Mouse (Mus musculus): ENCODE data around the gene Ephx4. TPM values are rescaled to one million over a fixed set of nuclear protein-coding genes. Genes with fewer than 3 reads are reported as not detected.

The Ephx4 gene
- polyA plus RNA-seq, 1 experiment from 2014 or later: 1.6 TPM

DNA sequence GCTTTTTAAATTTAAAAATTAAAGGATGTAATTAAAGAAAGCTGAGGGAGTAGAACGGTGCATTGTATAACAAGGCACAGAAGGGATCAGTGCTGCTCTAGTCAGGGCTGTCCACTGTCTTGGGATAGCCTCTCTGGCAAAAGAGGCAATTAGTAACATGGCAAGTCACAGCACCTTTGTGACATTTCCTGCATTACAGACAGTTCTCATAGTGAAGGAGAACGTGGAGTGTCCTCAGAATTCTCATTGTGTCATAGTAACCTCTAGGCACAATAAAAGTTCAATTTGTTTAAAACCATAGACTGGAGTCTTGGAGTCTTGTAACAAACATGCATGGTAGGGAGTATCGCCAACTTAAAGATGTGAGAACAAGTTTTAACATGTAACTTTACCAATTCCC, 28.7 kb downstream of the Ephx4 start, which contains the start of gene Lpcat2b:
TSS of gene Lpcat2b (plus strand) at position 301 of the 400 bp plus-strand sequence.
- Histone ChIP-seq H3K9me3 (ENCODE audit: low read depth, low read length) (no peaks in the 10 kb centered on the region), H3K4me1 (ENCODE audit: insufficient read depth) (no peaks in the 10 kb centered on the region), H3K9ac (no peak within 1 kb of the TSS), H3K36me3 (ENCODE audit: insufficient read depth) (no peaks in the 10 kb centered on the region), H3K27ac (ENCODE audit: low read depth) (no peak within 1 kb of the TSS), H3K27me3 (ENCODE audit: insufficient read depth, low read length) (no peaks in the 10 kb centered on the region), H3K4me2 (no peak within 1 kb of the TSS), H3K4me3 (ENCODE audit: low read depth, low read length) (no peak within 1 kb of the TSS)
- ATAC-seq (ENCODE audit: insufficient read depth) (no peak), DNase-seq (no peak)
- no peak for TF ChIP-seq CTCF (IDR thresholded peaks at IDR 0.05; ENCODE audit: low read depth)
- WGBS: 74% methylated on average over 3 of the region's 3 CpGs

DNA sequence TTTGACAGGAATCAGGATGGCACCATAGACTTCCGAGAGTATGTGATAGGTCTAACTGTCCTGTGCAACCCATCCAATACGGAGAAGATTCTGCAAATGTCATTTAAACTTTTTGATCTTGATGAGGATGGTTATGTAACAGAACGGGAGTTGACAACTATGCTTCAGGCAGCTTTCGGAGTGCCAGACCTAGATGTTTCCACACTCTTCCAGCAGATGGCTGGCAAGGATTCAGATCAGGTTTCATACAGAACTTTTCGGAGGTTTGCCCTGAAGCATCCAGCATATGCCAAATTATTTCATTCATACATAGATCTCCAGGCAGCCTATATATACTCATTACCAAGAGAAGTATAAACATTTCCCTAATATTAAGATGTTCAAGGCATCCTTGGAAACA, 31.5 kb downstream of the Ephx4 start:
- 76% methylated on average over 5 of the region's 5 CpGs for WGBS
- no peak for TF ChIP-seq CTCF (IDR thresholded peaks at IDR 0.05; ENCODE audit: low read depth)
- Histone ChIP-seq H3K27ac (ENCODE audit: low read depth) (no peak overlapping the region), H3K4me3 (ENCODE audit: low read depth, low read length) (no peak overlapping the region), H3K9ac (no peak overlapping the region), H3K27me3 (ENCODE audit: insufficient read depth, low read length) (no peaks in the 10 kb centered on the region), H3K4me1 (ENCODE audit: insufficient read depth) (no peaks in the 10 kb centered on the region), H3K36me3 (ENCODE audit: insufficient read depth) (no peaks in the 10 kb centered on the region), H3K4me2 (no peak overlapping the region), H3K9me3 (ENCODE audit: low read depth, low read length) (no peaks in the 10 kb centered on the region)
- no peak for DNase-seq
- no peak for ATAC-seq (ENCODE audit: insufficient read depth)

DNA sequence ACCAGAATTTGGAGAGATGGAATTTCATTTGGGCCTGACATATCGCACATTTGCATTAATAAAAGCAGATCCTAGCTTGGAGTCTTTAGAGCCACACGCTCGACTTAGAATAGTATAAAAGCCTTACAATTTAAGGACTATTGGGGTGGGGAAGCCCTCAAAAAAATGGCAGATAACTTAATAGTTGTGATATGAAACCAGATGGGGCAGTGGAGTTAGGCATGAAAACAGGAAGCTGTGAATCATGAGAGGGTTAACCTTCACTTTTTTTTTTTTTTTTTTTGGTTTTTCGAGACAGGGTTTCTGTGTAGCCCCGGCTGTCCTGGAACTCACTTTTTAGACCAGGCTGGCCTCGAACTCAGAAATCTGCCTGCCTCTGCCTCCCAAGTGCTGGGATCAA, 33.6 kb downstream of the Ephx4 start:
- Histone ChIP-seq H3K4me3 (ENCODE audit: low read depth, low read length) (no peak overlapping the region), H3K4me2 (no peak overlapping the region), H3K4me1 (ENCODE audit: insufficient read depth) (no peaks in the 10 kb centered on the region), H3K36me3 (ENCODE audit: insufficient read depth) (no peaks in the 10 kb centered on the region), H3K27ac (ENCODE audit: low read depth) (no peak overlapping the region), H3K27me3 (ENCODE audit: insufficient read depth, low read length) (no peaks in the 10 kb centered on the region), H3K9ac (no peak overlapping the region), H3K9me3 (ENCODE audit: low read depth, low read length) (no peaks in the 10 kb centered on the region)
- ATAC-seq (ENCODE audit: insufficient read depth): no peak
- 83% methylated on average over 6 of the region's 6 CpGs for WGBS
- TF ChIP-seq CTCF (IDR thresholded peaks at IDR 0.05; ENCODE audit: low read depth): no peak
- DNase-seq: no peak

DNA sequence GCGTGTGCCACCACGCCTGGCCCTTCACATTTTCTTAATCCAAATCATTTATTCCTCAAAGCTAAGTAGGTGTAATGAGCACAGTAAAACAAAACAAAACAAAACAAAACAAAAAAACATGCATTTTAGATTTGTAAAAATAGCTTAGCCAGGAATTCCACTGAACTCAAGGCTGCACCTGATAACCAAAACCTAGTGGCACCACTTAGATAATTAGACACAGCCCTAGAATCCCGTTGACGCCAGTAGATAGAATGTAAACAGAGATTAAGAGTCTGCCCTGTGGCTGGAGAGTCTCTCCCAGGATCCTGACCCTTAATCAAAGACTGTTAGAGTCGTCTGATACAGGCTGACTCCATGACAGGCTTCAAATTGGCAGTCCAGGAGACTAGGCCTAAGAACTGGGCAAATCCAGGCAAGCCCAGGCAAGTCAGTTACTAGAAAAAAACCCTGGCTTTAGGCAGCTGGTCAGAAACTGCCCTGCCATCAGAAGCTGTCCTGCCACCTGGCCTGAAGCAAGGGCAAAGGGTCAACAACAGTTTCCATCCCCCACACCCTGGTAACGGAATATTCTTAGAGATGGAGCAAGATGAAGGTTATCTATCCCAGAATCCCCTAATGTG, 34.2 kb downstream of the Ephx4 start:
- H3K27ac ChIP-seq (ENCODE audit: low read depth): no peak overlapping the region
- no peak for TF ChIP-seq CTCF (IDR thresholded peaks at IDR 0.05; ENCODE audit: low read depth)
- no peak overlapping the region; the same call in 1 of the 2 replicates for H3K4me2 ChIP-seq
- no peak for DNase-seq
- WGBS: 62% methylated on average over 6 of the region's 6 CpGs
- no peak overlapping the region for H3K4me3 ChIP-seq (ENCODE audit: low read depth, low read length)
- H3K36me3 ChIP-seq (ENCODE audit: insufficient read depth): no peaks in the 10 kb centered on the region
- H3K9ac ChIP-seq: no peak overlapping the region
- H3K4me1 ChIP-seq (ENCODE audit: insufficient read depth): no peaks in the 10 kb centered on the region
- H3K27me3 ChIP-seq (ENCODE audit: insufficient read depth, low read length): no peaks in the 10 kb centered on the region
- ATAC-seq (ENCODE audit: insufficient read depth): no peak
- no peaks in the 10 kb centered on the region for H3K9me3 ChIP-seq (ENCODE audit: low read depth, low read length)

DNA sequence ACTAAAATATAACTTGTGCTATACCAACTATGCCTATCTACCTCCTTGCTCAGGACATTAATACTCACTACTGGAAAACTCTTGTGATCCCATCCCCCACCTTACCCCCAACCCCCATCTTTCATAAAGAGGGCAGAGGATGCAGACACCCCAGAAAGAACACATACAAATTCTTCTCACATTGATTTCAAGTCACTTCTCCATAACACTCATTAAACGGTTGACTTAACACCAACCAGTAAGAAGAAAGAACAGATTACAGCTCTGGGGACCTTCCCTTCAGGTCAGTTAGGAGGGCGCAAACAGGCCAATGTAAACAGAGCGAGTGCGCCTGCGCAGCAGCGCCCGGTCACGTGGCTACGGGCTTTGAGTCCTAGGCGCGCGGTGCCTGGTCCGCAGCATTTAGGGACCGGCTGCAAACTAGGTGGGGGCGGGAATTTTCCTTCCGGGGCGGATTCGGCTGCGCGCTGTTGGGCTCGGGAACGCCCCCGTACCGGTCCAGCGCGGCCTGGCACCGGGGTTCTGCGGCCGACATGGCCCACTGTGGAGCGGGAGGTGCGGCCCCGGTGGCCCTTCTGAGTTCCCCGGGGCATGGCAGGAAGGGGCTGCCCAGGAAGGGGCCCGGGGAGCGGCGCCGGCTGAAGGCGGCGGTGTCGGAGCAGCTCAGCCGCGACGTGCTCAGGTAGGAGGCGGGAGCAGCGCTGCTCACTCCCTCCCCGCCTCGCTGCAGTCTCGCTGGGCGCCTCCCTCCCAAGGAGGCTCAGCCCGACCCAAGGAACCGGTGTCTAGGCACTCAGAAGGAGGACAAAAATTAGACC, 35.1 kb downstream of the Ephx4 start, which contains the start of gene Btbd8:
TSS of gene Btbd8 (plus strand) at position 534 of the 818 bp plus-strand sequence.
- TF ChIP-seq CTCF (IDR thresholded peaks at IDR 0.05; ENCODE audit: low read depth): no peak
- WGBS: under 1% methylated on average over 51 of the region's 51 CpGs
- Histone ChIP-seq H3K36me3 (ENCODE audit: insufficient read depth) (no peaks in the 10 kb centered on the region), H3K27ac (ENCODE audit: low read depth) (peak within 1 kb of the TSS; percentile 75), H3K9me3 (ENCODE audit: low read depth, low read length) (no peaks in the 10 kb centered on the region), H3K4me2 (peak within 1 kb of the TSS; percentile 82), H3K9ac (peak within 1 kb of the TSS; percentile 90), H3K27me3 (ENCODE audit: insufficient read depth, low read length) (no peaks in the 10 kb centered on the region), H3K4me1 (ENCODE audit: insufficient read depth) (no peaks in the 10 kb centered on the region), H3K4me3 (ENCODE audit: low read depth, low read length) (peak within 1 kb of the TSS; percentile 80)
- DNase-seq (peak; percentile 97), ATAC-seq (ENCODE audit: insufficient read depth) (peak; percentile 96)

DNA sequence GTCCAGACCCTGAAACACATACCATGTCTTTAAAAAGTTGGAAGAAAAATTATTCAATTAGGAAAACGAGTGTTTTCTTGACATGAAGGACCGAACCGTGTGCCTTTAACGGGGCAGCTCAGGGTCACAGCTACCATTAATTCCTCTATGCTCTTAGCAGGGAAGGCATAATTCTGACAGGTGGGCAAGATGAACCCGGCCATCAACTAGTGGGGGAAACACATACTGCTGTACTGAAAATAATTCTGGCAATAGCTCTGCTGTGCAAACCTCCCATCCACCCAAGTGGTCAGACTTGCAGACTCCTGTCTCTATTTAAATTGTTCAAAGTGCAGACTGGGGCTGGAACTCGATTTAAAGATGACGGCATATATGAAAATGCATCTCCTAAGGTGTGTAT, 35.8 kb downstream of the Ephx4 start:
- Histone ChIP-seq H3K9me3 (ENCODE audit: low read depth, low read length) (no peaks in the 10 kb centered on the region), H3K4me1 (ENCODE audit: insufficient read depth) (no peaks in the 10 kb centered on the region), H3K4me3 (ENCODE audit: low read depth, low read length) (peak overlapping the region; percentile 80), H3K27me3 (ENCODE audit: insufficient read depth, low read length) (no peaks in the 10 kb centered on the region), H3K4me2 (peak overlapping the region; percentile 82), H3K9ac (peak overlapping the region; percentile 90), H3K27ac (ENCODE audit: low read depth) (peak overlapping the region; percentile 75), H3K36me3 (ENCODE audit: insufficient read depth) (no peaks in the 10 kb centered on the region)
- ATAC-seq (ENCODE audit: insufficient read depth) (peak; percentile 13; the same call in 1 of the 2 replicates), DNase-seq (peak; percentile 34)
- 0 out of 2 replicates have a peak, but pooled peaks have one; percentile 4 for TF ChIP-seq CTCF (IDR thresholded peaks at IDR 0.05; ENCODE audit: low read depth)
- 15% methylated on average over 7 of the region's 7 CpGs for WGBS

DNA sequence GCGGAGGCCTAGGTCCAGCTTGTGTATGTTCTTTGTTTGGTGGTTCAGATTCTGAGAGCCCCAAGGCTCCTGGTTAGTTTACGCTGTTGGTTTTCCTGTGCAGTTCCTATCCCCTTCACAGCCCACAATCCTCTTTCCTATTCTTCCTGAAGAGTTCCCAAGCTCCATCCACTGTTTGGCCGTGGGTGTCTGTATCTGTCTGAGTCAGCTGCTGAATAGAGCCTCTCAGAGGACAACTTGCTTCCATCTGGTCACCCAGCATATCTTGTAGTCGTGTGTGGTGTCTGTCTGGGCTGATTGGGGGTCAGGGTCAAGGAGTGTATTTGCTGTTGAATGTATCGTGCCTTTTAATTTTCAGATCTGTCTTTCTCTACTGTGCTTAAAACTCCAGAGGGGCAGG, 39.3 kb downstream of the Ephx4 start:
- TF ChIP-seq CTCF (IDR thresholded peaks at IDR 0.05; ENCODE audit: low read depth): no peak
- Histone ChIP-seq H3K36me3 (ENCODE audit: insufficient read depth) (no peaks in the 10 kb centered on the region), H3K4me2 (no peak overlapping the region), H3K27me3 (ENCODE audit: insufficient read depth, low read length) (no peaks in the 10 kb centered on the region), H3K4me1 (ENCODE audit: insufficient read depth) (no peaks in the 10 kb centered on the region), H3K9ac (no peak overlapping the region), H3K27ac (ENCODE audit: low read depth) (no peak overlapping the region), H3K9me3 (ENCODE audit: low read depth, low read length) (no peaks in the 10 kb centered on the region), H3K4me3 (ENCODE audit: low read depth, low read length) (no peak overlapping the region)
- WGBS: 74% methylated on average over 5 of the region's 5 CpGs
- ATAC-seq (ENCODE audit: insufficient read depth) (no peak), DNase-seq (no peak)

Measured in lung, embryonic 14.5 days (tissue).